Mouse (Mus musculus) right cerebral cortex, postnatal 10 days (tissue): ENCODE results near the gene Yipf4.

Experiments
- DNase-seq, 2 experiments: peaks; one replicate each; pipeline ENCODE4 v3.0.0; 2021; ENCODE audit warnings: low spot score in 2 of 2

Yipf4 gene

GRCm38 (mm10) chr17:74526117-74526516, 36.8 kb downstream of the Yipf4 start:
- no peak for DNase-seq

- DNase-seq = no peak
These were observed 37.7 kb downstream of the Yipf4 start for GRCm38 (mm10) chr17:74526806-74527653.

- DNase-seq = peak; percentile 100
These were observed 38.7 kb downstream of the Yipf4 start, which contains the start of gene Birc6 for GRCm38 (mm10) chr17:74527729-74528607. TSS of gene Birc6 (plus strand) at chr17:74528295.

GRCm38 (mm10) chr17:74528648-74529532, 39.6 kb downstream of the Yipf4 start:
- DNase-seq = peak in 1 of 2 experiments; percentile 55

- DNase-seq = no peak
These were observed 40.2 kb downstream of the Yipf4 start for GRCm38 (mm10) chr17:74529533-74529824.

- no peak for DNase-seq
These were observed 45.7 kb downstream of the Yipf4 start for GRCm38 (mm10) chr17:74534971-74535370.

GRCm38 (mm10) chr17:74537526-74537925, 48.2 kb downstream of the Yipf4 start:
- DNase-seq = no peak

DNA sequence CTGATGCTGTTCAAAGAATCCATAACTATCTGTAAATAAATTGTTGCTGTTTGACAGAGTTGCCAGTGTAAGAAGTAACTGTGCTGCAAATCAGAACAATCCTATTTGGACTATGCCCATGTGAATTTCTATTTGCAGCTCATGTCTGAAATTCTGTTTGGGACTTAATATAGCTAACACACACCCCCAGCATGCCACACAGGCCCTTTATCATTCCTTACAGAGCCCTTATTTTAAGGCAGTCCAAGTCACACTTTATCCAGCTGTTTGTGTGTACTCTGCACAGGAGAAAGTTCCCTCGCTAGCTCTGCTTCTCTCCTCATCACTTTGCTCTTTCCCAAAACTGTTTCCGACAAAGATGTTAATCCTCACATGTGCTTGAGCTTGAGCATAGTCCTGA, 54.3 kb downstream of the Yipf4 start:
- DNase-seq = no peak
